In genomic region chr14:56963969-56964734, GRCm38 (mm10) we compare ENCODE assay signal across 8 mouse cellular contexts.
DNase-seq lines count a peak whose midpoint lies in the region.

No protein-coding gene starts in this region.

- peak; percentile 22 for DNase-seq in adrenal gland, postnatal 10 days
- no peak for DNase-seq in adrenal gland, adult 2 months
- peak; percentile 27 for DNase-seq in left cerebral cortex, adult 11 months (ENCODE audit: low spot score)
- DNase-seq in left cerebral cortex, adult 8-10 months (ENCODE audit: low spot score in 2 of 2) = no peak
- DNase-seq in c-Kit-positive CD71-positive TER-119-negative erythroid progenitor cells, embryonic 14.5 days (ENCODE audit: low read depth) = peak; percentile 48
- peak; percentile 60 for DNase-seq in induced T-regulatory cell, adult 2 months (ENCODE audit: low read depth)
- peak; percentile 36 for DNase-seq in retina, postnatal 7 days (ENCODE audit: low read depth, low spot score)
- DNase-seq in cerebellum, adult 9-10 months = no peak

Comparison
In these comparisons a context has a peak if more than half of its experiments do, and no peak if none do; other contexts are left out.
1. DNase-seq: peak in adrenal gland, postnatal 10 days (single experiment), left cerebral cortex, adult 11 months (single experiment), c-Kit-positive CD71-positive TER-119-negative erythroid progenitor cells, embryonic 14.5 days (single experiment), induced T-regulatory cell, adult 2 months (single experiment) and retina, postnatal 7 days (single experiment); none in adrenal gland, adult 2 months (single experiment), left cerebral cortex, adult 8-10 months (0 of 2) and cerebellum, adult 9-10 months (single experiment).